7 mouse cellular contexts compared by ENCODE assay signal in genomic region chr14:26533267-26533666, GRCm38 (mm10). TPM values are rescaled to one million over a fixed set of nuclear protein-coding genes. Genes with fewer than 3 reads are reported as not detected.
DNase-seq lines count a peak whose midpoint lies in the region; ATAC-seq and TF ChIP-seq lines count a peak whose summit lies in the region.

No protein-coding gene starts in this region.

- no peak for TF ChIP-seq EP300 in liver, postnatal 0 days (IDR thresholded peaks at IDR 0.05; ENCODE audit: low read depth)

- H3K27ac ChIP-seq in neural tube, embryonic 11.5 days (ENCODE audit: low read depth, low read length) = no peak overlapping the region
- H3K27ac ChIP-seq in hindbrain, embryonic 12.5 days = no peak overlapping the region
- peak overlapping the region; percentile 94 for H3K27ac ChIP-seq in liver, postnatal 0 days (ENCODE audit: low read depth)
- no peak overlapping the region for H3K27ac ChIP-seq in stomach, embryonic 16.5 days (ENCODE audit: low read length)

- no peak for DNase-seq in neural tube, embryonic 11.5 days (ENCODE audit: low spot score)
- no peak for DNase-seq in neural tube, embryonic 10.5 days (ENCODE audit: extremely low spot score, low spot score)
- DNase-seq in cerebellum, postnatal 36 days = peak; percentile 16 to 18
- peak; percentile 32 for DNase-seq in liver, postnatal 0 days
- no peak for DNase-seq in frontal cortex, adult 2 months (ENCODE audit: extremely low spot score in 1 of 2, low spot score in 1 of 2)

- ATAC-seq in neural tube, embryonic 11.5 days (ENCODE audit: insufficient read depth, low FRiP score, low TSS enrichment) = no peak
- no peak for ATAC-seq in hindbrain, embryonic 12.5 days (ENCODE audit: low FRiP score)
- ATAC-seq in liver, postnatal 0 days = no peak
- no peak for ATAC-seq in stomach, embryonic 16.5 days (ENCODE audit: insufficient read depth, low FRiP score)

- H3K27me3 ChIP-seq in neural tube, embryonic 11.5 days (ENCODE audit: control insufficient read depth, insufficient read depth, low read length) = no peaks in the 10 kb centered on the region
- no peaks in the 10 kb centered on the region for H3K27me3 ChIP-seq in hindbrain, embryonic 12.5 days
- no peaks in the 10 kb centered on the region for H3K27me3 ChIP-seq in liver, postnatal 0 days (ENCODE audit: insufficient read depth, low read length)
- no peaks in the 10 kb centered on the region for H3K27me3 ChIP-seq in stomach, embryonic 16.5 days (ENCODE audit: control insufficient read depth, insufficient read depth, low read length)

- peak overlapping the region; percentile 93 for H3K4me2 ChIP-seq in neural tube, embryonic 11.5 days (ENCODE audit: low read depth)
- peak overlapping the region; percentile 86 for H3K4me2 ChIP-seq in hindbrain, embryonic 12.5 days (replicated peaks)
- H3K4me2 ChIP-seq in liver, postnatal 0 days (ENCODE audit: low read depth, low read length) = peak overlapping the region; percentile 95
- peak overlapping the region; percentile 95 for H3K4me2 ChIP-seq in stomach, embryonic 16.5 days (ENCODE audit: low read depth, low read length)

- peaks cover 7% of the 10 kb centered on the region; the same call in 1 of the 2 replicates for H3K4me1 ChIP-seq in neural tube, embryonic 11.5 days (ENCODE audit: control insufficient read depth, insufficient read depth, low read length)
- H3K4me1 ChIP-seq in hindbrain, embryonic 12.5 days = peaks cover 30% of the 10 kb centered on the region
- H3K4me1 ChIP-seq in liver, postnatal 0 days (ENCODE audit: insufficient read depth) = peaks cover 32% of the 10 kb centered on the region
- H3K4me1 ChIP-seq in stomach, embryonic 16.5 days (ENCODE audit: control insufficient read depth, insufficient read depth, low read length) = peaks cover 27% of the 10 kb centered on the region

- H3K9ac ChIP-seq in neural tube, embryonic 11.5 days (ENCODE audit: low read length) = peak overlapping the region; percentile 89; the same call in 1 of the 2 replicates
- H3K9ac ChIP-seq in hindbrain, embryonic 12.5 days = peak overlapping the region; percentile 90
- peak overlapping the region; percentile 94 for H3K9ac ChIP-seq in liver, postnatal 0 days (replicated peaks)
- H3K9ac ChIP-seq in stomach, embryonic 16.5 days (ENCODE audit: low read length) = peak overlapping the region; percentile 96

- H3K4me3 ChIP-seq in neural tube, embryonic 11.5 days (ENCODE audit: low read depth, low read length) = peak overlapping the region; percentile 93
- H3K4me3 ChIP-seq in hindbrain, embryonic 12.5 days = peak overlapping the region; percentile 96
- H3K4me3 ChIP-seq in liver, postnatal 0 days (ENCODE audit: low read depth, low read length) = peak overlapping the region; percentile 93
- H3K4me3 ChIP-seq in stomach, embryonic 16.5 days (replicated peaks; ENCODE audit: low read length) = peak overlapping the region; percentile 96

- H3K9me3 ChIP-seq in neural tube, embryonic 11.5 days (ENCODE audit: control insufficient read depth, low read length) = no peaks in the 10 kb centered on the region
- H3K9me3 ChIP-seq in hindbrain, embryonic 12.5 days (replicated peaks) = no peaks in the 10 kb centered on the region
- H3K9me3 ChIP-seq in liver, postnatal 0 days (ENCODE audit: low read length) = no peaks in the 10 kb centered on the region
- no peaks in the 10 kb centered on the region for H3K9me3 ChIP-seq in stomach, embryonic 16.5 days (replicated peaks; ENCODE audit: control insufficient read depth, low read length)

- no peak for TF ChIP-seq CTCF in liver, postnatal 0 days (IDR thresholded peaks at IDR 0.05; ENCODE audit: low read depth)

- 32% methylated on average over 19 of the region's 19 CpGs for WGBS in neural tube, embryonic 11.5 days
- WGBS in hindbrain, embryonic 12.5 days = 22% methylated on average over 19 of the region's 19 CpGs
- WGBS in liver, postnatal 0 days (ENCODE audit: insufficient replicate concordance) = 17% methylated on average over 19 of the region's 19 CpGs
- 15% methylated on average over 19 of the region's 19 CpGs for WGBS in stomach, embryonic 16.5 days

- H3K36me3 ChIP-seq in neural tube, embryonic 11.5 days (ENCODE audit: control insufficient read depth, insufficient read depth, low read length) = no peaks in the 10 kb centered on the region
- peaks cover 3% of the 10 kb centered on the region; the same call in 1 of the 2 replicates for H3K36me3 ChIP-seq in hindbrain, embryonic 12.5 days
- H3K36me3 ChIP-seq in liver, postnatal 0 days (replicated peaks; ENCODE audit: insufficient read depth, low read length) = peaks cover 5% of the 10 kb centered on the region; the same call in 1 of the 2 replicates
- no peaks in the 10 kb centered on the region for H3K36me3 ChIP-seq in stomach, embryonic 16.5 days (ENCODE audit: control insufficient read depth, insufficient read depth, low read length)

RNA-seq across cellular contexts. Expression of gene Slmap, which starts 1.5 kb away (rescaled TPM):
- 24.7 and 25.2 TPM in 2 replicates for polyA plus RNA-seq in neural tube, embryonic 11.5 days (2014; fragmentation: Nextera tagmentation; extraction: Ambion mirVana)
- 24.9 and 25.5 TPM in 2 replicates for polyA plus RNA-seq in hindbrain, embryonic 12.5 days (2016; fragmentation: Nextera tagmentation; extraction: Ambion mirVana)
- 11.7 and 12.3 TPM in 2 replicates for polyA plus RNA-seq in liver, postnatal 0 days (2015; fragmentation: Nextera tagmentation; extraction: Ambion mirVana)
- 59.1 and 60.6 TPM in 2 replicates for polyA plus RNA-seq in stomach, embryonic 16.5 days (2015; fragmentation: Nextera tagmentation; extraction: Ambion mirVana)
- polyA plus RNA-seq in frontal cortex, adult 2 months (2012; rRNA removed) = 54.9 and 58.4 TPM in 2 replicates

RNA-seq across cellular contexts. Expression of gene Dennd6a, which starts 40.4 kb away (rescaled TPM):
- 29.9 and 38.0 TPM in 2 replicates for polyA plus RNA-seq in neural tube, embryonic 11.5 days (2014; fragmentation: Nextera tagmentation; extraction: Ambion mirVana)
- polyA plus RNA-seq in hindbrain, embryonic 12.5 days (2016; fragmentation: Nextera tagmentation; extraction: Ambion mirVana) = 28.9 and 32.7 TPM in 2 replicates
- polyA plus RNA-seq in liver, postnatal 0 days (2015; fragmentation: Nextera tagmentation; extraction: Ambion mirVana) = 9.9 and 11.8 TPM in 2 replicates
- 23.2 and 23.7 TPM in 2 replicates for polyA plus RNA-seq in stomach, embryonic 16.5 days (2015; fragmentation: Nextera tagmentation; extraction: Ambion mirVana)
- polyA plus RNA-seq in frontal cortex, adult 2 months (2012; rRNA removed) = 21.9 and 23.9 TPM in 2 replicates

Comparison
In these comparisons a context has a peak if more than half of its experiments do, and no peak if none do; other contexts are left out.
1. DNase-seq: peak in cerebellum, postnatal 36 days (2 of 2) and liver, postnatal 0 days (single experiment); none in neural tube, embryonic 11.5 days (single experiment), neural tube, embryonic 10.5 days (single experiment) and frontal cortex, adult 2 months (0 of 2).
2. Peak in every context shown above with its lines, with median percentiles within 50 percentile points of each other: H3K4me2 ChIP-seq, H3K4me3 ChIP-seq and H3K9ac ChIP-seq.